Mouse (Mus musculus): ENCODE measurements around the gene Hmga2. TPM values are rescaled to one million over a fixed set of nuclear protein-coding genes. Genes with fewer than 3 reads are reported as not detected.
A peak's percentile ranks its signal among the peaks of the same experiment; 100 is the strongest.

Gene Hmga2
- polyA plus RNA-seq, 1 experiment from 2014 or later: 12.5 TPM

DNA sequence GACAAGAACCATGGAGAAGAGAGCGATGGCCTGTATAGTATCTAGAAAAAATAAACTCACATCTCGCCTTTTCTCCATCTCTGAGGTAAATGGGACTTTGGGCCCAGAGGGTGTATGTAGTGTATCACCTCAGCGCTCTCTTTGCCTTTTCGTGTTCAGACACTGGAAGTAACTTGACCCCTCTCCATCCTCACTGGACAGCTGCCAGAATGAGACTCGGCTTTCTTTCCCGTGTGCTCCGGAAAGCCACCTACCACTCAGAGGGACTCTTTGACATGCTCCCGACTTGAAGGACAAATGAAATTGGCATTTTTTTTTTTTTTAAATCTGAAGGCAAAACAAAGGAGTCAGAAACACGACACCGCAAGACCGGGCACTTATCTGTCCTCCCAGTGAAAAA is 35.0 kb downstream of the Hmga2 start:
- ATAC-seq (no peak), DNase-seq (ENCODE audit: low read depth, low spot score) (no peak)
- in situ Hi-C loops (cut with MboI; ENCODE audit: low pct_unique_long_range_greater_than_20kb): loop anchor here (25.0 kb wide), 1 partner anchor 421 kb away; no protein-coding TSS in a partner anchor
- ChIA-PET POLR2A (interaction anchor here (0.8 kb wide), 1 partner anchor 34 kb away, joined by 3 read pairs; no protein-coding TSS in a partner anchor), CTCF (no interaction called here)
- no peak for TF ChIP-seq CTCF (IDR thresholded peaks at IDR 0.05)
- H3K27me3 ChIP-seq: no peaks in the 10 kb centered on the region

GRCm38 (mm10) chr10:120434433-120434832 is 41.8 kb downstream of the Hmga2 start:
- TF ChIP-seq CTCF (IDR thresholded peaks at IDR 0.05): no peak
- in situ Hi-C loops (cut with MboI; ENCODE audit: low pct_unique_long_range_greater_than_20kb): loop anchor here (25.0 kb wide), 1 partner anchor 428 kb away; no protein-coding TSS in a partner anchor
- no peak for DNase-seq (ENCODE audit: low read depth, low spot score)
- CTCF ChIA-PET: no interaction called here
- ATAC-seq: no peak
- POLR2A ChIA-PET: no interaction called here
- H3K27me3 ChIP-seq: no peaks in the 10 kb centered on the region

DNA sequence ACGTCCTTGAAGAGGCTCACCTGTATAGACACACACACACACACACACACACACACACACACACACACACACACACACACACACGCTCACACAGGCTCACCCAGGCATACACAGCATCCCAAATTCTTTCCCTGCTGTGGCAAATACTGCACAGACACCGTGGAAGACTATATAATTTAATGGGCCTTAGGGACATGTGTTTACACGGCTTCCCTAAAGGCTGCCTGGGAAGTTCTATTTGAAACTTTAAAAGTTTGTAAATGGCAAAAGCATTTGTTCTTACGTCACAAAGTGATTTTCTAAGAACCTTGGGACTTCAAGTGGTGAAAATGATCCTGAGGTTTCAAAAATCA is 42.8 kb downstream of the Hmga2 start:
- ChIA-PET CTCF (no interaction called here), POLR2A (interaction anchor here (1.0 kb wide), 1 partner anchor 57 kb away, joined by 5 read pairs; no protein-coding TSS in a partner anchor)
- TF ChIP-seq CTCF (IDR thresholded peaks at IDR 0.05): no peak
- ATAC-seq: no peak
- in situ Hi-C loops (cut with MboI; ENCODE audit: low pct_unique_long_range_greater_than_20kb): loop anchor here (25.0 kb wide), 1 partner anchor 429 kb away; no protein-coding TSS in a partner anchor
- no peak for DNase-seq (ENCODE audit: low read depth, low spot score)
- no peaks in the 10 kb centered on the region for H3K27me3 ChIP-seq

DNA sequence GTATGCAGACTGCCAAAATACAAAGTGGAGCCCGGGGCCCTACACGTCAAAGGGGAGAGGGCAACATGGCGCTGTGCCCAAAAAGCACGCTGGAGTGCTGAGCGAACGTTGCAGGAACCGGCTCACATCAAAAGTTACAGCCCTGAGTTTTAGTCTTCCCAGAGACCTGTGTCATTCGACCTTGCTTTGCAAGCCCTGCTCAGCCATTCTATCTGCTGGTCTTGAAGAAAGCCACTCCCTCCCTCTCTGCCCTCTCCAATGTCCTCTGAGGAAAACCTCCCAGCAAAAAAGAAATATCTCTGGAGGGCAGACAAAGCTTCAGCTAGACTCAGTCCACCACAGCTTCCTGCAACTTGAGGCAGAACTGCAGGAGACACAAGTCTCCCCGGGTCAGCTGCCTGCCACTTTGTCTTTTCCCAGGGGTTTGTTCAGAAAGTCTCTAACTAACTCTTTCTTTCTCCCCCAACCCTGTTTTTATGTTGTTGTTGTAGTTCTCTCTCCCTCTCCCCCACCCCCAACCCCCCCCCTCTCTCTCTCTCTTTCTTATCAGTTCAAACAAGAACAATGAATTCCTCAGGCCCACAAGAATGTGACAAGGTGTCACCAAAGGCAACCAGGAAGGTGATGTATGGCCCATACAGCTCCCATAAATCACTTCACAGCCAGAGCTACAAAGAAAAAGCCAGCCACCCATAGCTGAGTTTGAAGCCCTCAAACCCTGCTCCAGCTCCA is 43.4 kb downstream of the Hmga2 start:
- ChIA-PET POLR2A (interaction anchor here (1.0 kb wide), 1 partner anchor 56 kb away, joined by 5 read pairs; no protein-coding TSS in a partner anchor), CTCF (no interaction called here)
- DNase-seq (ENCODE audit: low read depth, low spot score): no peak
- H3K27me3 ChIP-seq: no peaks in the 10 kb centered on the region
- no peak for TF ChIP-seq CTCF (IDR thresholded peaks at IDR 0.05)
- in situ Hi-C loops (cut with MboI; ENCODE audit: low pct_unique_long_range_greater_than_20kb): loop anchor here (25.0 kb wide), 1 partner anchor 429 kb away; no protein-coding TSS in a partner anchor
- peak; percentile 31 for ATAC-seq

- CTCF ChIA-PET: interaction anchor here (2.9 kb wide), 1 partner anchor 444 kb away, joined by 9 read pairs; no protein-coding TSS in a partner anchor
- no peak for TF ChIP-seq CTCF (IDR thresholded peaks at IDR 0.05)
- DNase-seq (ENCODE audit: low read depth, low spot score) (no peak), ATAC-seq (no peak)
- POLR2A ChIA-PET: no interaction called here
- in situ Hi-C loops (cut with MboI; ENCODE audit: low pct_unique_long_range_greater_than_20kb): loop anchor here (25.0 kb wide), 1 partner anchor 430 kb away; no protein-coding TSS in a partner anchor
- H3K27me3 ChIP-seq: no peaks in the 10 kb centered on the region
These were observed 44.2 kb downstream of the Hmga2 start for GRCm38 (mm10) chr10:120432081-120432480.

DNA sequence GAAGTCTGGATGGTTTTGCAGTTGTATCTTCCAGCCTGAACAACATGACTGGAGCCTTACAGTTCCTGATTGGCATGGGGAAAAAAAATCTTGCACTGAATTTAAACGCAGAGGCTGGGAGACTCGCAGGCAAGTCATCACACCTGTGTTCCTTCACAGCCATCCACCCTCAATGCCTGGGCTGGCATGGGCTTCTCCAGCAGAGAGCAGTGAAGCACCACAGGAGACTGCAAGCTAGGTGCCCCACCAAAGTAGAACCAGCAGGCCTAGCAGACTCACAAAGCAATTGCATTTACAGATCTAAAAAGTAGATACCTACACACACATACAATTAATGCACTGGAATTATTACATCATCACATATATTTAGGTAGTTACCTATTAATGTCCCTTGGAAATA is 44.8 kb downstream of the Hmga2 start:
- POLR2A ChIA-PET: no interaction called here
- in situ Hi-C loops (cut with MboI; ENCODE audit: low pct_unique_long_range_greater_than_20kb): loop anchor here (25.0 kb wide), 1 partner anchor 431 kb away; no protein-coding TSS in a partner anchor
- ATAC-seq: no peak
- no peak for DNase-seq (ENCODE audit: low read depth, low spot score)
- CTCF ChIA-PET: interaction anchor here (1.4 to 2.9 kb wide), 2 partner anchors 445 to 602 kb away, joined by 3 to 9 read pairs; partner anchors contain the start of gene Wif1
- peak; percentile 66 for TF ChIP-seq CTCF (IDR thresholded peaks at IDR 0.05)
- no peaks in the 10 kb centered on the region for H3K27me3 ChIP-seq

DNA sequence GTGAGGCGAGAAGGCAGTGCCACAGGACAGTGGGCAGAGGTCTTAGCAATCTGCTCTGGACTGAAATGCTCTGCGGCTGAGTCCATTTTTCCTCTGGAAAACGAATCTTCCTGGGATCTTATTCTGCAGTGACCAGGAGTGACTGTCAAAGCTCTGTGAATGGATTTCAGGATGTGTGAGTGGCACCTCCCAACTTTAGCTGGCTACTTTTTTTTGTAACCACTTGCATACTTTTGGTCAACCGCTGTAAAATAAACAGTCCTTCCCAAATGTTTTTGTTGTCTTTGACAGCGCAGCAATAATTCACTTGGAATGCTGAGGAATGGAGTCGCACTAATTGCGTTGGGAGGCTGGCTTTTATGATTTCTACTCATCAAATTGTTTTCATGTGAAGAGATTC is 45.8 kb downstream of the Hmga2 start:
- H3K27me3 ChIP-seq: no peaks in the 10 kb centered on the region
- in situ Hi-C loops (cut with MboI; ENCODE audit: low pct_unique_long_range_greater_than_20kb): loop anchor here (25.0 kb wide), 1 partner anchor 432 kb away; no protein-coding TSS in a partner anchor
- no peak for DNase-seq (ENCODE audit: low read depth, low spot score)
- ChIA-PET CTCF (interaction anchor here (1.1 to 2.9 kb wide), 3 partner anchors 434 to 603 kb away, joined by 3 to 9 read pairs (median 3); partner anchors contain the start of gene Wif1), POLR2A (interaction anchor here (0.8 to 1.6 kb wide), 2 partner anchors 9 to 19 kb away, joined by 4 read pairs; no protein-coding TSS in a partner anchor)
- ATAC-seq: no peak
- TF ChIP-seq CTCF (IDR thresholded peaks at IDR 0.05): no peak

DNA sequence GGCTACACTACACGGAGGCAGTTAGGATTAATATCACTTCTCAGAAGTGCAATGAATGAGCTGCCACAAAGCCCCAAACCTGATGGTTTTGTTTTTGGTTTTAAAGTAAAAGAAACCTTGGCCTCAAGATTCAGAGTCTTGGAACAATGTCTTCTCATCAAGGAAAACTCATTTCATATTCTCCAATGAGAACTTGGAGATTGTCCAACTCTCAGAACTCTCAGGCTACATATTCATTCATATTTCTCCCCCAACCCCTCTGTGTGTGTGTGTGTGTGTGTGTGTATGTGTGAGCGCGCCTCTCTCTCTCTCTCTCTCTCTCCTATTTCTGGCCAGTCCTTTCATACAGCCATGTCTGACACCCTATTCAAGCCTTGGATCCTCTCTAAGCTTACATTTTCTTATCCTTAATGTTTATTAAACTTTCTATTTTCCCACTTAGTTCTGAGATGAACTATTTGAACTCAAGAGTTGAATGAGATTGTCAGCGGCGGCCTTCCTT is 46.5 kb downstream of the Hmga2 start:
- DNase-seq (ENCODE audit: low read depth, low spot score): no peak
- ChIA-PET POLR2A (interaction anchor here (0.8 to 1.6 kb wide), 2 partner anchors 8 to 18 kb away, joined by 4 read pairs; no protein-coding TSS in a partner anchor), CTCF (interaction anchor here (0.7 to 2.9 kb wide), 3 partner anchors 73 to 446 kb away, joined by 3 to 9 read pairs (median 3); no protein-coding TSS in a partner anchor)
- H3K27me3 ChIP-seq: no peaks in the 10 kb centered on the region
- in situ Hi-C loops (cut with MboI; ENCODE audit: low pct_unique_long_range_greater_than_20kb): loop anchor here (25.0 kb wide), 1 partner anchor 432 kb away; no protein-coding TSS in a partner anchor
- ATAC-seq: no peak
- TF ChIP-seq CTCF (IDR thresholded peaks at IDR 0.05): no peak

GRCm38 (mm10) chr10:120429199-120429551 is 47.1 kb downstream of the Hmga2 start:
- H3K27me3 ChIP-seq: no peaks in the 10 kb centered on the region
- in situ Hi-C loops (cut with MboI; ENCODE audit: low pct_unique_long_range_greater_than_20kb): loop anchor here (25.0 kb wide), 1 partner anchor 433 kb away; no protein-coding TSS in a partner anchor
- no peak for TF ChIP-seq CTCF (IDR thresholded peaks at IDR 0.05)
- DNase-seq (ENCODE audit: low read depth, low spot score) (no peak), ATAC-seq (no peak)
- POLR2A ChIA-PET: no interaction called here
- CTCF ChIA-PET: interaction anchor here (0.7 to 2.9 kb wide), 3 partner anchors 72 to 447 kb away, joined by 3 to 9 read pairs (median 3); no protein-coding TSS in a partner anchor

DNA sequence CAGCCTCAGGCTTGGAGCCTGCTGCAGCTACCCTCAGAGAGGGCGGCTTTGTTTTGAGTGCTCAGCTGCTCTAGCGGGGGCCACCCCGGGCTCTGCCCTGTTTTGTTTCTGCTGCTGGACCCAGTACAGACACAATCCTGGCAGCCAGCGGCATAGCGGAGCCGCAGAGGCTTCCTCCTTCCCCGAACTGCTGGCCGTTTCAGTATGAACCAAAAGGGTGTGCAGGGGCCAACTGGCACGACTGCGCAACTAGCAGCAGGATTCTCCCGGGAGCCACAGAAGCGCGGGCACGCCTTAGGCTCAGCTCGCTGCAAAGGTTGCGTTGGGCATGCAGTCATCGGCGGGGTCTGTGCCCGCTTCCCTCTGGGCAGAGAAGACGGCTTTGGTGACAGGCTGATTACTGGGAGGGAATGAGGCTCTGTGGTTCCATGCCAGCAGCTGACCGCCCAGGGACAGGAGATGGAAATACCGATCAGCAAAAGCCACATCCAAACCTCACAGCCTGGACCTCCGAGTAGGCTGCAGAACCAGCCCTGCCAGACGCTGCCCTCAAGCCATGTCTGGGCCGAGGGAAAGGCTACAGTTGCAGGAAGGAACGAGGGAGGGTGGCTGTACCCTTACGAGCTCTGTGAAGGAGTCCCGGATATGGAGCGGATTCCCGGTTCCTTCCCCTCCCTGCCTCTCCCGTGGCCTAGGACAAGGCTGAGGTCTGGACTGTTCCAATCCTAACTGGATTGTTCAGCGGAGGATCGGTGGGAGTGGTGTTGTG is 47.7 kb downstream of the Hmga2 start:
- DNase-seq (ENCODE audit: low read depth, low spot score): no peak
- in situ Hi-C loops (cut with MboI; ENCODE audit: low pct_unique_long_range_greater_than_20kb): loop anchor here (25.0 kb wide), 1 partner anchor 434 kb away; no protein-coding TSS in a partner anchor
- no peaks in the 10 kb centered on the region for H3K27me3 ChIP-seq
- ChIA-PET CTCF (interaction anchor here (0.7 to 1.4 kb wide), 2 partner anchors 72 to 92 kb away, joined by 3 read pairs; no protein-coding TSS in a partner anchor), POLR2A (no interaction called here)
- no peak for TF ChIP-seq CTCF (IDR thresholded peaks at IDR 0.05)
- ATAC-seq: no peak

Measured in Patski (cell line).